Mouse (Mus musculus) skeletal muscle tissue, postnatal 0 days (tissue): ENCODE measurements around the gene Slc39a5. TPM values are rescaled to one million over a fixed set of nuclear protein-coding genes. Genes with fewer than 3 reads are reported as not detected.

Experiments
- microRNA-seq, 2 experiments: library from miRNA; unstranded; fragments of <30 nt; microRNA quantifications; one replicate each; pipeline ENCODE4; 2016
- polyA plus RNA-seq: library from polyadenylated mRNA; unstranded; fragments of >200 nt; fragmentation: Nextera tagmentation; extraction: Ambion mirVana; gene quantifications from 2 replicates; pipeline ENCODE4 v1.2.1, GENCODE M21; 2015

The Slc39a5 gene
- polyA plus RNA-seq: not detected in 2 replicates

GRCm38 (mm10) chr10:128401056-128401455, at the start of gene Slc39a5:
Gene Slc39a5, minus strand, starts transcription at chr10:128401229.

GRCm38 (mm10) chr10:128411211-128412054, 10.4 kb upstream of the Slc39a5 start, which contains the start of the genes Nabp2 and Rnf41:
Gene Nabp2, minus strand, starts transcription at chr10:128411492.
Gene Rnf41, plus strand, starts transcription at chr10:128411657.

GRCm38 (mm10) chr10:128376455-128377211, 24.4 kb downstream of the Slc39a5 start, which contains the start of gene Ankrd52:
Gene Ankrd52, plus strand, starts transcription at chr10:128377115.

GRCm38 (mm10) chr10:128368402-128369217, 32.4 kb downstream of the Slc39a5 start, which contains the start of gene Coq10a:
Gene Coq10a, minus strand, starts transcription at chr10:128368997.

Small RNA genes lying within 50 kb of the gene (microRNA-seq; reads per million reads assigned to microRNA genes)
- 0 reads per million in 2 experiments for gene Gm25361
- gene Gm26308: 0 reads per million in 2 experiments
- gene Mir6914: 0 to 0.10 reads per million in 2 experiments
- gene Mir6915: 0.42 to 0.81 reads per million in 2 experiments

Other genes with a start within 250 kb of the Slc39a5 start
- 20.6 and 25.1 TPM in 2 replicates for gene Rbms2, start 220.9 kb downstream of the Slc39a5 start, polyA plus RNA-seq
- gene Gls2, start 206.8 kb downstream of the Slc39a5 start, polyA plus RNA-seq: 0.41 and 0.71 TPM in 2 replicates
- 40.4 and 42.4 TPM in 2 replicates for gene Spryd4, start 189.4 kb downstream of the Slc39a5 start, polyA plus RNA-seq
- 0.06 TPM in 1 of 2 replicates, not detected in the other for gene Mip, start 175.4 kb downstream of the Slc39a5 start, polyA plus RNA-seq
- 7.7 and 9.4 TPM in 2 replicates for gene Timeless, start 169.2 kb downstream of the Slc39a5 start, polyA plus RNA-seq
- gene Apon, start 147.1 kb downstream of the Slc39a5 start, polyA plus RNA-seq: 0.10 TPM in 1 of 2 replicates, not detected in the other
- gene Apof, start 132.6 kb downstream of the Slc39a5 start, polyA plus RNA-seq: 0.17 and 0.60 TPM in 2 replicates
- gene Stat2, start 130.7 kb downstream of the Slc39a5 start, polyA plus RNA-seq: 5.2 and 6.2 TPM in 2 replicates
- gene Il23a, start 102.5 kb downstream of the Slc39a5 start, polyA plus RNA-seq: not detected in 2 replicates
- gene Pan2, start 97.9 kb downstream of the Slc39a5 start, polyA plus RNA-seq: 10.7 and 11.6 TPM in 2 replicates
- 172 and 198 TPM in 2 replicates for gene Cnpy2, start 78.8 kb downstream of the Slc39a5 start, polyA plus RNA-seq
- 392 and 409 TPM in 2 replicates for gene Cs, start 63.5 kb downstream of the Slc39a5 start, polyA plus RNA-seq
- 71.8 and 90.5 TPM in 2 replicates for gene Coq10a, start 32.2 kb downstream of the Slc39a5 start, polyA plus RNA-seq
- gene Ankrd52, start 24.1 kb downstream of the Slc39a5 start, polyA plus RNA-seq: 6.1 and 6.9 TPM in 2 replicates
- gene Nabp2, start 10.3 kb upstream of the Slc39a5 start, polyA plus RNA-seq: 44.3 and 46.0 TPM in 2 replicates
- 16.0 and 17.7 TPM in 2 replicates for gene Rnf41, start 10.4 kb upstream of the Slc39a5 start, polyA plus RNA-seq
- gene Smarcc2, start 58.0 kb upstream of the Slc39a5 start, polyA plus RNA-seq: 31.0 and 34.6 TPM in 2 replicates
- 641 and 849 TPM in 2 replicates for gene Myl6, start 92.9 kb upstream of the Slc39a5 start, polyA plus RNA-seq
- gene Myl6b, start 97.5 kb upstream of the Slc39a5 start, polyA plus RNA-seq: 7.6 and 8.2 TPM in 2 replicates
- gene Esyt1, start 124.6 kb upstream of the Slc39a5 start, polyA plus RNA-seq: 28.4 and 33.0 TPM in 2 replicates
- 4.7 and 6.6 TPM in 2 replicates for gene Zc3h10, start 146.5 kb upstream of the Slc39a5 start, polyA plus RNA-seq
- gene Rpl41, start 148.1 kb upstream of the Slc39a5 start, polyA plus RNA-seq: 2,311 and 2,586 TPM in 2 replicates
- 73.4 and 83.9 TPM in 2 replicates for gene Pa2g4, start 164.8 kb upstream of the Slc39a5 start, polyA plus RNA-seq
- gene Erbb3, start 188.4 kb upstream of the Slc39a5 start, polyA plus RNA-seq: 8.4 and 9.2 TPM in 2 replicates
- 419 and 480 TPM in 2 replicates for gene Rps26, start 225.5 kb upstream of the Slc39a5 start, polyA plus RNA-seq
- 0.54 and 0.66 TPM in 2 replicates for gene Ikzf4, start 244.8 kb upstream of the Slc39a5 start, polyA plus RNA-seq